Mouse (Mus musculus) heart, adult 8-10 months (tissue): ENCODE data around the gene Ugt1a1. TPM values are rescaled to one million over a fixed set of nuclear protein-coding genes. Genes with fewer than 3 reads are reported as not detected.

Experiments
- DNase-seq: peaks from one replicate; pipeline ENCODE4 v3.0.0; 2022; ENCODE audit warnings: low spot score
- total RNA-seq, 4 experiments: library from RNA; stranded (reverse); gene quantifications; 2 replicates each; pipeline ENCODE4 v1.2.4; 2022

Gene Ugt1a1
- total RNA-seq, 4 experiments from 2014 or later = not detected

DNA sequence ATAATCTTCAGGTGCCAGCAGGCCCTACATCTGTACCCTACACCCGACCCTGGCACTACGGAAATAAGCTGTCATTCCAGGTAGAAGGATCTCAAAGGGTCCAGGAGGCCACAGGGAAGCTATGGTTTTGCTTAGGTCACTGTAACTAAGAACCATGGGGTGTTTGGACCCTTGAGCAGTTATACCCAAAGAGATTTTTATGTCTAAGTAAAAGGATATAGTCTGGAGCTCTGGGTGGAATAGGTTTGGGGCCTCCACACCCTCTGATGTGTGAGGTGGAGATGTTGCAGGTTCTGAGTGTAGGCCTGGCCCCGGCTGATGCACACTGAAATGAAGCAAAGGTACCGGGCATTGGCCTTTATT is 22.5 kb downstream of the Ugt1a1 start:
- no peak for DNase-seq

DNA sequence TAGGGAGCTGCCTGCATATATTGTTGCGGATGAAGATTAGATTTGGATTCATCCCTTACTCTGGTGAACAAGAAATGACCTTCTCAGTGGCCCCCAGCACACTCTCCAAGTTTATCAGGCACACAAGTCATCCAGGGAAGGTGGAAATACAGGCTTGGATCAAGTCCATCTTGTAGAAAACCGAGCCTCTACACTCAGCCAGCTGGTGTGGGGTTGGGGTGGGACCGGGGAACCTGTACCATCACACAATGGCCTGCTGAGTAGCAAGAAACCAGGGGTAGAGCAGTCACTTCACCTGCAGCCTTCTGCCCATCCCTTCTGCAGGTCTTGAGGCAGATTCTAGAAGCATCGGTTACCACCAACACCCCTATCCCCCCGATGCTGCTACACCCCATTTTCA is 22.9 kb downstream of the Ugt1a1 start:
- no peak for DNase-seq

DNA sequence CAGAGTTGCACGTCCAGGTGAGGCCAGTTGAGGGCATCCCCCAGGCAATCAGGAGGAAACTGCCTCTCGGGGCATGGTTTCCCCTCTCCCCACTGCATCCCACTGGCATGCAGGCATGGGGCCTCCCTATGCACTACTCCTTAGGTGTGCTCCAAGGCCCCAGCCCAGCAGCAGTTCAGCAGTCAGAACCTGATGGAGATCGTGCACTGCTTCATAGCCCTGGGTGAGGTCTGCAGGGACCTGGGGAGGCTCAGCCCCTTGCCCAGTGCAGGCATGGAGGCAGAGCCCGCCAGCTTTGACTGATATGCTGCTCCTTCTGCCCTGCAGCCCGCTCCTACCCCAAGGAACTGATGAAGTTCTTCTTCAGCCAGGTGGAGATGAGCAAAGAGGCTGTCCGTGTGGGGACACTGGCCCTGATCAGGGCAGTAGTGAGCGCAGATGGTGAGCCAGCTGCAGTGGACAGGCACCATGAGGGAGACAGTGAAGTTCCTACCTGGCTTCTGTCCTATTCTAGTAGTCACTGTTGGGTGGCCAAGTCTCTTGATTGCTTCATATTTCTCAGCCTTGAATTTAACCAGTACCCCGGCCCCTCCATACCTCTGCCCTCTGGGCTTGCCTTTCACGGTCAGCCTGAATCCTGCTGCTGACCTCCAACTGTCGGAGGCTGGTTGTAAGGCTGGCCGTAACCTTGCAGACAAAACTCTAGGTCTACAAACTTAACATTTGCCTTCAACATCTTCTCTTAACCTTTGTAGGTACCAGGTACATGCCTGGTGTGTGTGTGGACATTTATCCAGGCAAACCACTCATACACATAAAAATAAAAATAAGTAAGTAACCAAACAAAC is 23.5 kb downstream of the Ugt1a1 start:
- no peak for DNase-seq

DNA sequence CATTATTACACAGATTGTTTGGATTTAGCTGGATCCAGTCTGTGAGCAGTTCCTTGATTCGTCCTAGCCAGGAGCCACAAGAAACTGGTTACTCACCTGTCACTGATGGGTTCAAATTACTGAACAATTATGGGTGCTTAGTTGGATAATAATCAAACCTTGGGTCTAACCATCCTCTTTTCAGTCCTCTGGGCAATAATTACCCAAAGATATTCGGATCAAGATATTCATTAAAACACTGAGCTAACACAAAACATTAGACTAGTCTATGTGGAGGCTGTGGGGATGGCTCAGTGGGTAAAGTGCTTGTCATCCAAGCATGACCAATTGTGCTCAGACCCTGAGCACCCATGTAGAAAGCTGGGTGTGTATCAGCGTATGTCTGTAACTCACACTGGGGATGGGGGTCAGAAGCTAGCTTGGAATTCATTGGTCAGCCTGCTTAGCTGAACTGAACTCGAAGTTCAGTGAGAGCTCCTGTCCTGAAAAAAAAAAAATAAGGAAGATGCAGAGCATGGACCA is 24.2 kb downstream of the Ugt1a1 start:
- no peak for DNase-seq

DNA sequence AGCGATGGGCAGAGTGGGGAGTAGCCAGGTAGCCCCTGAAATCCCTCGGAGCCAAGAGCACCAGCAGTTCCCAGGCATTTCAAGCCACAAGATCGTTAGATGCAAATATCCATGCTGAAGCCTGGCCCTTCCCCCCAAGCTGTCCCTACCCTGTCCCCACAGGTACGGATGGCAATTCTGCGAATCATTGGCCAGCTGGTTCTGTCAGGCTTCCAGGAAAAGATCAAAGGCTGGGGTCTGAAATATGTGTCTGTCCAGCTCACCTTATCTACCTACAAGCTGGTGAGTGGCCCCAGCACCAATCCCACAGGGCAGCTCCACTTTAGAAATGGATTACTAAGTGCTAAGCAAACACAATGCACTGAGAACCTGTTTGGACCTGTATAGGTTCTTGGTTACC is 25.6 kb downstream of the Ugt1a1 start:
- DNase-seq = no peak

DNA sequence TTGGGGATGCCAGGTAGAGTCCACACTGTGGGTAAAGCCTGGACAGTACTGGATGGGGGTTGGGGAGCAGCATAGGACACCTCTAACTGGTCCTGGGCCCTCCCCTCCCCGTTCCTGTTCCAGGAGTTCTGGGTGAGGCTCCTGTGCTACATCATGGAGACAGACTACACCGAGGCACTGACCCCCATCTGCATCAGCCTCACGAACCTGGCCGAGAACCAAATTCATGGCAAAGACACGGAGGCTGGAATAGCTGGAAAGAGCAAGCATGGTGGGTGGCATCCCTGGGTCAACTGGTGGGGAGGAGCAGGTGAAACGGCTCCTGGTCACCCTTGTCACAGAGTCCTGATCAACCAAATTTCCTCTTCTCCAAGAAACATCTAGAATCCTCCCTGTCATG is 27.0 kb downstream of the Ugt1a1 start:
- no peak for DNase-seq

DNA sequence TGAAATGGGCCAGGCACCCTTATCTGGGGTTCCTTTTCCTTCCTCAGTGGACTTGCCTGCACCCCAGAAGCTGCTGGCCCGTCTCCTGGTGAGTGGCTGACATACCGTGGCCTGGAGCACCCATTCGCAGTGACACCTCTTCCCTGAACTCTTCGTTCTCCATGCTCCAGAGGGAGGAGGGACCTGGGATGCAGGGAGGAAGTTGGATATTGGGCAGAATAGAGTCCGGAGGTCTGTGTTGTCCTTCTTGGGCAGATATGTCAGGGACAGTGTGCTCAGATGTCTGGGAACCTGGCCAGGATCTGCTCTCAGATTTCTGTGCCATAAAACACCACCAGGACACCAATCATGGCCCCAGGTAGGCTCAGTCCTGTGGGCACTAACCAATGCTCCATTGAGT is 28.3 kb downstream of the Ugt1a1 start:
- no peak for DNase-seq

DNA sequence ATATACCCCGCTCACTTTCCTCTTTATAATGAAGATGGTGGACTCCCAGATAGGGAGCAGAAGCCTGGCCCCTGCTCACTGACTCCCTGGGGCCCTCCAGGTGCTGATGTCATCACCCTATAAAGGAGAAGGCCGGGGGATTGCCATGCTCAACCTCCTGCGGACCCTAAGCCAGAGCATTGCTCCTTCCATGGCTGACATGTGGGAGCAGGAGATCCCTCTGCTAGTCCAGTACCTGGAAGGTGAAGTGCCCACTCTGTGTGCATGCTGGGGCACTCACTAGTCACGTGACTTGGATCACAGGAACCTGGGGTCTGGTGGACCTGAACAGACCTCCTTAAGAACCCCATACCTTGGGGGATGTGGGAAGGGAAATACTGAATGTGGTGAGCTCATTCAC is 28.8 kb downstream of the Ugt1a1 start:
- DNase-seq = no peak

DNA sequence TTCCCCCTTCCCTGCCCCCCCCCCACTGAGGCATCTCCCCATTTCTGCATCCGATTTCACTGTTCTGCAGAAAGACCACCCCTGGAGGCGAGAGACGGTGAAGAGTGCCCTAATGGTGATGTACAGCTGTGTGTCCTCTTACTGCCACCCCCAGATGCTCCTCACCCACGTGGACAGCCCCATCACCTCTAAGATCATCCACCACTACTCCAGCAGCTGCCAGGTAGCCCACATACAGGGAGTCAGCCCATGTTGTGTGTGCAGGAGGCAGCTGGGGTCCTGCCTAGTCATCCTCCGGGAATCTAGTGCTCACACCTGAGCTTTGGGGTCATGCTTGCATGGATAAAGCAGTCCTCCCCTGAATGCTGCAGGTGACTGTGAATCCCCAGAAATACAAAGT is 32.1 kb downstream of the Ugt1a1 start:
- no peak for DNase-seq

DNA sequence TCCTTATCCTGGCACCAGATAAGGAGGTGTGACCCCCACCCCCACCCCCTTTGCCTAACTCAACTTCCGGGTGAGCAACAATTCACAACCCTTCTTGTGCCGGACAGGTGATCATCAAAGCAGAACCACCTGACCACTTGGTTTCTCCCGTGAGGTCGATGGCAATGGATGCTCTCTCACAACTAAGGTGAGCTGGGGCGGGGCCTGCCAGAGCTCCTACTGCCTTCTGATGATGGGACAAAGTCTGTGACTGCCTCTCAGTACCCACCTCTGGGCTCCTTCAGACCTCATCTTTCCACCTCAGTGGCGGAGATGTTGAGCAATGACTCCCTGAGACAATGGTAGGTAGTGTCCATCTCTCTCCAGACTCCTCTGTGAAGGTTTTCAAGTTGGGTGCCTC is 34.1 kb downstream of the Ugt1a1 start:
- no peak for DNase-seq

DNA sequence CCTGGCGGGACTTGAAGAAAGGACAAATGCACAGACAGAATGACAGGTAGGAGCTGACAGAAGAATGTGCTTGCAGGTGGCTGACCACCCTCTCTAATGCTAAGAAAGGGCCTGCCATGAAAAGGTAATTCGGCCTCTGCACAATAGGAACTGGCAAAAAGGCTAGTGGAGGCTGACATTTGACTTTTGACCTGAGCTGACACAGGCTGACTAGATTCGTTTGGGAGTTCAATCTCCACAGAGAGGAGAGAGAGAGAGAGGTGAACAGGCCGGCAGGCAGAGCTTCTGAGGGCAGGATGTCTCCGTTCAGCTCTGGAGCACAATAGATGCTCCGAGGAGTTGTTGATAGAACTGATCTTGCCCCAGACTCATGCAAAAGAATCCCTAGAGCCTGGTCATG is 34.6 kb downstream of the Ugt1a1 start:
- DNase-seq = no peak

DNA sequence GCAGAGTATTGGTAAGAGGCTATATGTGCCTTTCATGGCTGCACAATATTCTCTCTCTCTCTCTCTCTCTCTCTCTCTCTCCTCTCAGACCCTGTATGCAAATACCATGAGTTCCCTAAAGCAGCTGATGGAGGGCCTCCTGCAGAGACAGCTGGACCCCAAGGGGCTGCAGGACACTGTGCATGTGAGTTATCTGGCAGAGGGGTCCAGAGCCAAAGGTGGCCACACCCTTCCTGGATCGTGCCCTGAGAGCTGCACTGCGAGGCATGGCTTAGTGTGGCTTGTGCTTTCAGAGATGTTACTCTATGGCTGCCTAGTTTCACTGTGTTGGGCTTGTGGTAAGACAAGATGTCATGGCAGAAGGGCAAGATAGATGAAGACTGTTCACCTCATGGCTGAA is 35.9 kb downstream of the Ugt1a1 start:
- DNase-seq = no peak

DNA sequence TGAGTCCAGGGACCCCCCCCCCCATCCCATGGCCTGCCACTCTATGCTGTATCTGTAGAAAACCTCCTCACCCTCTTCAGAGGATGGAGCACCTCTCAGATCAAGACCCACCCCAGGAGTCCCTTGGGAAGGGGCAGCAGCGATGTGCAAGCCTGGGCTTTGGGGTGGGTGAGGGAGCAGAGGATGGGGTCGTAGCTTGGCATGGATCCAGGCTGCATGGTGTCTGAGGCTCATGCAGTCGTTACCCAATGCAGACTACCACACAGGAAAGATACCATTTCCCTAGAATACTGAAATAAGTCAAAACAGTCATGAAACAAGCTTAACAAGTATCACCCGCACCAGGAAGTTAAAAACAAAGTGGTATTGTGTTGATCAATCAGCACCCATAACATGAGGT is 36.9 kb downstream of the Ugt1a1 start:
- no peak for DNase-seq

DNA sequence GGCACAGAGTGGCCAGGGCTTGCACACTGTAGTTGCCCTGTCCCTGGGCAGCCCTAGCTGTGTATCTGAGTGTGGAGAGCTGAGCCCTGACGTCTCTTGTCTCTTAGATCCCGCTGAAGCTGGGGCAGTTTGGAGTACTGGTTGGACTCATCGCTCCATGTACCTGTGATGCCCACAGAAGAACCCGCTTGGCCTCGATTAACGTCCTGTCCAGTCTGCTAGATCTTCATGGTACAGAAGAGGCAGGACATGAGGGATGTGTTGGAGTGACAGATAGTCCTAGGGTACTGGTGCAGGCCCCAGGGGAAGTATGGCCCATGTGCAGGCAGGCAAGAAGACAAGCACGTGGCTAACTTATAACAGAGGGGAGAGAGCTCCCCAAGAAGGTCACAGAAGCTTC is 37.8 kb downstream of the Ugt1a1 start:
- DNase-seq = no peak

DNA sequence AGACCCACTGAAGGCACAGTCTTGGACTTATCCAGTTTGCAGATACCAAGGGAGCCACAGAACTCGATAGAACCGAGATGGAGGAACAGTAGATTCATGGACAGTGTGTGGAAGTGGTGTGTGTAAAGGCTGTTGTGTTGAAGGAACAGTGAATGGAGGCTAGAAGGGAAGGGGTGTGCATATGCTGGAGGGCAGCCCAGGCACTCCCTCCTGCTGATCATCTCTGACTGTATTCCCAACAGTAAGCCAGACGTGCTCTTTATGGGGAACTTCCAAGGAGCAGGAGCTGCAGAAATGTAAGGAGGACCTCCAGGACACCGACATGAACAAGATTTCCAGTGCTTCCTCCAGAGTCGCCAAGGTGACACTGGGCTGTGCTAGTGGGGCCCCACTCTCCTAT is 38.3 kb downstream of the Ugt1a1 start:
- no peak for DNase-seq

DNA sequence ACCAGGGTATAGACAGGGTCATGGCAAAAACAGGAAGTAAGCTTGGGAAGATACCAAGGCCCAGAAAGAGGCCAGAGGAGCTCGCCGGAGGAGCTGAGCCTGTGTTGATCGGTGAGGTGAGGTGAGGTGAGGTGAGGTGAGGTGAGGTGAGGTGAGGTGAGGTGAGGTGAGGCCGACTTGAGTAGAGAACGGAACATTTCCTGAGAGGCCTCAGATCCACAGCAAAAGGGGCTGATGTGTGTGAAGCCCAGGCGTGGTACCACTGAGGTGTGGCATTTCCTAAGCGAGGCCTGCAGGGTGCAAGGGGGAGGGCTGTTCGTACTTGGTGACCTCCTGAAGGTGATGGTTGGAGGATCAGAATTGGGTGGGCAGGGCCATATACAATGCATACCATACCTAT is 41.3 kb downstream of the Ugt1a1 start:
- DNase-seq = no peak

DNA sequence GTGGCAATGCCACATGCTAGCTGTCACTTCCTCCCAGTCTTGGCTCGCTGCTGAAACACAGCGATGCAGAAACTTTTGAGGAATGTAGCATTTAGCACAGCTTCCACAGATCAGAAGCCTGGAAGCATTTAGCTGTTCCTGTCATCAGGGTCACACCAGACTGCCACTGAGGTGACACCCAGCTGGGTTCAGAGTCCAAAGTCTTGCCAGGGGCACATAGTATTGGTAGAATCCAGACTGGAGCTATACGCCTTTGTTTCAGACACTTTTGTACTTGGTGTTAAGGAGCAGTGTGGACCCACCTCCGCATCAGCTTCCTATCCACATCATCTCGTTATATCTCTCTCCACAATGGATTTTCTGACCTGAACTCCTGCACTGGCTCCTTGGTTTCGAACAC is 41.8 kb downstream of the Ugt1a1 start:
- DNase-seq = no peak

DNA sequence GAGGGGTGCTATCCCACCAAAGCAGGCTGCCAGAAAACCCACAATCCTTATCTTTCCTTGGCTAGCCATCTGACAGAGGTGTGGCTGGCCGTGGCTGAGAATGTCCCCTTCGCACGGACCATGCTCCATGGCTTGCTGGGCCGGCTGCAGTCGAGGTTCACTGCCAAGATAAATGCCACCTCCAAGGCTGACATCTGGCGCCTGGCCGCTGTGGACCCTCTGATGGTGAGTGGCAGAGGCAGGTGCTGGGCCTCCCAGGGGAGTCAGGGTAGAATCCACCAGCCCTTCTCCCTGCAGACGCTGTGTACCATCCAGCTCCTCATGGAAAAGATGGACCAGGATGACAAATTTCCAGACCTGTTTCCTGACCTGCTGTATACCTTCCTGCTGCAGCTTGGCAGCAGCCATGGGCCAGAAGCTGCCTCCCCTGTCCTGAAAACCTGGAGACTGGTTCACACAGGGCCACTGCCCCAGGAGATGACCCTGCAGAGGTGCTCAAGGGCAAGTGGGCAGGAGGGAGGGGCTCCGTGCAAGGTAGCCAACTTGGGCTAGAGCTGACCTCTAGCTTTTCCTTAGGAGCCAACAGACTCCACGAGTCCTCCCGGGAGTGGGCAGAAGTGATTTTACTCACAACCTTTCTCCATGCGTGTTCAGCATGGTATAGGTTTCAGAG is 43.2 kb downstream of the Ugt1a1 start:
- DNase-seq = no peak

DNA sequence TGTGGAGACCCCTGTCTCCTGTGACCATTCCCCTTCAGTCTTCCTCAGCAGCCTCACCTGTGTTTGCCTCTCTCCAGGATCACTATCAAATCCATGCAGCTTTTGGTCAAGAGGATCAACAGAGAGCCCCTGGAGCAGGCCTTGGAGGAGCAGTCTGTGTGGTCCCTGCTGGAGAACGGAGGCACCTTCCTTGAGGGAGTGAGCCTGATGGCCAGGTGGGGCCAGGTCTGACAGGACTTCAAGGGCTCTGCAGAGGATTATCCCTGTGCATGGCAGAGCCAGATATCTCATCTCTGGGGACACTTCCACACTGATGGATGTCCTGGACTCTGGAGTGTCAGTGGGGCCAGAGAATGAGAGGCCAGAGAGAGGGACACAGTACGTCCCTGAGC is 43.7 kb downstream of the Ugt1a1 start:
- DNase-seq = no peak

DNA sequence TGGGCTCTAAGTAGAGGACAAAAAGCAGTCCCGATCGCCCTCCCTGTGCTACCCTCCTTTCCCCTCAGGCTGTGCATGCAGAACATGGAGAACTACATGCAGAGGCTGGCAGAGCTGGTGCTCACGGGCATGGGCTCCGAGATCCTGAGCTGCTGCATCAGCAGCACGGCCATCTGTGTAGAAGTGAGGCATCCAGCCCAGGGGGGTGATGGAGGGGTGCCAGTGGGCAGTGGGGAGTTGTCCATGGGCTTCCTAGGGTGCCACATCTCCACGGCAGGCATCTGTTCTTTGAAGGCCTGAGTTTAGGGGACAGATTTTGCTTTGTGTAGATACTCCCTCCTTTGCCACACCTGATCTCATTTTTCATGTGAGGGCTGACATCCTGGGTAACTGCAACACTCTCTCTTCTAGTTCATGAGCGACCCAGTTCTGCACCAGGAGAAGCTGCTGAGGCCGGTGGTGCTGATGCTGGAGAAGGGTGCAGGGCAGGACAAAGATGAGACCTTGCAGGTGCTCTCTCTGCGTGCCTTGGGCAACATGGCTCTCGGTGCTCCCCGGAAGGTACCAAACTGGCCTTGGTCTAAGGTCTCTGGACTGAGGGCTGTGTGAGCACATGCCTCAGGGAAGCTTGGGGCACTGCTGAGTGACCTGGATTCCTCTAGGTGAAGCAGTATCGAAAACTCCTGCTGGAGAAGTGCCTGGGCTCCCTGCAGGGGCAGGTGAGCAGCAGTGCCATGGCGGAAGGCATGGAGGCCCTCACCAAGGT is 44.4 kb downstream of the Ugt1a1 start:
- DNase-seq = no peak

DNA sequence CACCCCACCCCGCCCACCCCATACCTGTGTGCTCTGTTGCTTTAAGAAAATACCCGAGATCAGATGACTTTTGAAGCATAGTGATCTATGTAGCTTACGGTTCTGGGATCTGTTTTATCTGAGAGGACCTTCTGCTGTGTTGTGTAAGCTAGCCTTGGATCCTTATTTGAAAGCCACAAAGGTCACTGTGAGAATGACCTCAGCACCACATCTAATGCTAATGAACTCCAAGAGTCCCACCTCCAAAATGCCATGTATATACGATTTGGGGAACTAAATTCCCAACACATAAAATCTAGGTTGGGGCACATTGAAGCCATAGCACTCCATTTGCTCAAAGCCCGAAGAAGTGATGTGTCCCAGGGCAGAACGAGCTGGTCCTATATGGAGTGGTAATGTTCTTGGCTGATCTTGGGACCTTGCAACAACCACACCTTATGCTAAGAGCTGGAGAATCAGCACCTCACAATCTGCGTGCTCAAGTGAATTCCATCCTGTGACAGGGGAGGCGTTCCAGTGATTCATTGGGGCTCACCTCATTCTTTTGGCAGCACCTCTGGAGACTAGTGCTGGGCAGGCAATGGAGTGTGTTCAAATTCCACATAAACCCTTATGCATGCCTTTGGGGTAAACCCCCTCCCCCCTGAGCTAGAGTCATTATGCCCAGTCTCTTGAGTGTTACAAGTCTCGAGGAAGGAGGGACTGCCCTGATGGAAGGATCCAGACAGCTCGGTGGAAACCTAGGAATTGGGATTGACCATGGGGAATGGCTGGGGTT is 45.3 kb downstream of the Ugt1a1 start:
- DNase-seq = no peak

DNA sequence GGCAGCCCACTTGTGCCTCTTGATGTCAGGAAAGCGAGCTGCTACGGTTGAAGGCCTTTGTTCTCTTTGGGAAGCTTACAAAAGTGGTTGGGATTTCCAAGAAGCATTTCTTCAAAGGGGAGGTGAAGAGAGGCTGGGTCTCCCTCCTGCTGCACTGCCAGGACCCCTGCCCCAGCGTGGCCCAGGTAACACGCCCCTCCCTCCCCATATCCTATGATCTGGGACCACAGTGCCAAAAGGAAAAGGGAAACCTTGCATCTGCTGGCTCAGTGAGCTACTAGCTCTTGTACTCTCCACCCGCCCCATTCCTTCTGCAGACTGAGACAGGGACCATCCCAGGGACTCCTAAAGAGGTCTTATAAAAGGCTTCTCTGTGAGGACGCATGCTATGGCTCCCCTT is 45.9 kb downstream of the Ugt1a1 start:
- no peak for DNase-seq
